Mouse (Mus musculus) cerebellum, postnatal 36 days (tissue): ENCODE results near the gene Nabp1.
A peak's percentile ranks its signal among the peaks of the same experiment; 100 is the strongest.

Source experiments
- DNase-seq, 2 experiments: peaks; one replicate each; pipeline ENCODE4 v3.0.0; 2021 to 2022; ENCODE audit warnings: mixed read lengths in 2 of 2

Gene Nabp1

DNA sequence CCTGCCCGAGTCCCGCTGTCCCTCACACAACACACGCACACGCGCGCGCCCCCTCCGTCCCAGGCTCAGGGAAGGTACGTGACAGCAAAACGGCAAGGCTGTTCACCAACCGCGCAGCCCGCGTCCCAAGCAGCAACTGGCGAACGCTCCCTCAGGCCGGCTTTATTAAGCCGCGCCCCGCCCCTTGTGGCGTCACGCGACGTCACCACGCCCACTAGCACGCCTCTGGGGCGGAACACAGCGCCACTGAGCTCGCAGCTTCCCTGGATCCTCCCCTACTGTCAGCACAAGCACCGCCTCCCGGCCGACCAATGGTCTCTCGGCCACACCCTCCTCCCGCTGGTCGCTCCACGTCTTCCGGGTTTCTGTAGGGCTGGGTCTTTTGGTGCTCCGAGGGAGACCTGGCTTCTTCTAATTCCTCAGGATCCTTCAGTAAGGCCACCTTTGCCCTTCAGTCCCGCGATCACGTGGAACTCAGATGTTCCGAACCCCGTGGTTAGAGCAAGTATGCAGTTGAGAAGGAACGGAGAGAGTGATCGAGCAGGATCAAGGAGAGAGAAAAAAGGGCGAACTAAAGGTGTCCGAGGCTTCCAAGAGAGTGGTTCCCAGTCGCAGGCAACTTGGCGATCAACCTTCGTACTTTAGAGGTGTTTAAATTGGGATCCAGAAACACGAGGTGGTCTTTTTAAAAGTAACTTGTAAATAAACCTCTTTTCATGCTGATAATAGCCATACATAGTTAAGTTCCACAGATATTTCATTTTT lies at the start of gene Nabp1:
TSS of gene Nabp1 (minus strand) at position 164 of the 765 bp plus-strand sequence.
- DNase-seq: peak; percentile 98

DNA sequence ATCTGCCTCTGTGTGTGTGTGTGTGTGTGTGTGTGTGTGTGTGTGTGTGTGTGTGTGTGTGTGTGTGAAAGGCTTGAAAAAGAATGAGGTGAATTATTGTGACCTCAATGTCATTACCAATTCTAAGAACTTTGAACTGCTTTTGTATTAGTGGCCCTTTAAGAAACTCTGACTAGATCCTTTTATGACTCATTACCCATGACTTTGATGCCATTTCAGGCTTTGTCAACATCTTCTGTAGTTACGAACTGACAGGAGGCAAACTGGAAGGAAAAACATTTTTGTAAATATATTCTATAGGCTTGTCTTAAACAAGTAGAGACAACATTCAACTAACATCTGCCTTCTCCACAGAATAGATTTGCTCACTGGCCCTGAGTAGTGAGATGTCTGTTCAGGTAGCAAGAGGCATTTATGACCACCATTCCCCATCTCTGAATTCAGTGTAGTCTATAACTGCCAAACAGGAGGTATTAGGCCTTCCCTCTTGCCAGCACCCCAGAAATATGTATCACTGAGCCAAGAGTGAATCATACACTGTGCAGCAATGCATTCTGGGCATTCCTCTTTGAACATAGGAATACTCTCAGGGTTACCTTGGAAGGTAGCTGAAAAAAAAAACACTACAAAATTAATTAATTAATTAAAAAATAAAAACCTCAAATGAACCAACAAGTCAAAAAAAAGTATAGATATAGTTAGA lies 47.5 kb upstream of the Nabp1 start:
- DNase-seq: no peak

DNA sequence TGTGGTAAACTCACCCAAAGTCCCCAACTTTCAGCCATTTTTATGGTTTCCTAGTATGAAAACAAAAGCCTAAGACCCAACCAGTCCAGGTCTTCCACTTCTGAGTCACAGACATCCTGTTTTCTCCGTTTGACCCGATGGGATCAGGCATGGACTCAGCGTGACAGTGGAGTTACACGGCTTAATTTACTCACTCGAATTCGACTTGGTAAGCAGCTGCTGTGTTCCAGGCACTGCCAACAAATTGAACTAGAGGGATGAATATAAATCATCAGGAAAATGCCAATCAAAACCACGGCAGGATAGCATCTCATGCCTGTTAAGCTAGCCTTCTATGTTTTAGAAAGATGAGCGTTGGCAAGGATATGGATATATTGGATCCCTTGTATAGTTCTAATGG lies 43.4 kb upstream of the Nabp1 start:
- DNase-seq: no peak

DNA sequence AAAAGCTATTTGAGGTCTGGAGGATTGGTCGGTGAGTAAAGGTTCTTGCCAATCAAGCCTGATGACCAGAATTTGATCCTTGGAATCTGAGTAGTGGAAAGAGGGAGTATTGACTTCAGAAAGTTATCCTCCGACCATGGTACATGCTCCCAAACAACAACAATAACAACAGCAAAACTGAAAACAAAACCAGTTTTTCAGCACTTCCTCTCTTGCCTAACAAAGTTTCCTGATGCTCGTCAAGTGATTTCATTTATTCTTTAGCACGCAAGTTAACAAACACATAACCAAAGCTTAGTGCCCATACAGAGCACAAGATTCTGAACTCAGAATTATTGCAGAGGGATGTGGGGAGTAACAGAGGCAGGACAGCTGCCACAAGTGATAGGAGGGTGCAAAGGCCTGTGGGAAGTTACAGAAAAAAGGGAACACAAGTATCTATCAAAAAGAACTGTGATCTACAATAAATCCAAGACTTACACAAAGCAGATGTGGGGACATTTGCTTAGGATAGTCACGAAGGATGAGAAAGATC lies 42.1 kb upstream of the Nabp1 start:
- DNase-seq: no peak

DNA sequence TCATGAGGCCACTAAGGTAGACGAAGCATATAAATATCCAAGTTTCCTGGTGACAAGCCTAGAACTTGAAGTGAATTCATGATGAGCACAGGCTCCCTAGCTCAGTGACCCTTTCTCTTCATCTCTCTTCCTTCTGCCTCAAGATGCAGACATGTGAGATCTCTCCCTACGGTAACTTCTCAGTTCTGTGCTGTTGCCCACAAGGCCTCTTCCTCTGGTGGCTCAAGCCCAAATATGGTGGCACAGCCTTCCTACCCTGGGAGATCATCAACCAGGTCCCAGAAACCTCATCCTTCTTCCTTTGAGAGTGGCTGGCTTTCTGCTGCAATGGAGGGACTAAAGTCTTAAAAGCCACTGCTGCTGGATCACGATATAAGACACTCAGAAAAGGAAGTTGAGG lies 40.9 kb upstream of the Nabp1 start:
- DNase-seq: no peak

DNA sequence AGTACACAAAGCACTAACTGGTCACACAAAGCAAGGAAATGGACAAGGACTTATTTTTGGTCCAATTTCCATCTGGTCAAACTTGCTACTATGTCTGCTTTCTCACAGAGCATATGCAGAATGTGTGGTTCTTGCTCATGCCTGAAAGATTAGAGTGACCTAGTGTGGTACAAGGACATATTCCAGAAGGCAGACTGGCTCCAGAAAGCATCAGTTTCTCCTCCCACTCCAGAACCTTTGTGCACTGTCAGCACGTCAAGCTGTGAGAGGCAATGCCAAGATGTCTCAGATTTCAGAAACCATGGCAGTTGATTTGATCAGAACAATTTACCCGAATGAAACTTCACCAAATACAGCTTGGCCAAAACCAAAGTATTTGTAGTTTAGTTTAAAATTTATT lies 37.4 kb upstream of the Nabp1 start:
- no peak for DNase-seq

DNA sequence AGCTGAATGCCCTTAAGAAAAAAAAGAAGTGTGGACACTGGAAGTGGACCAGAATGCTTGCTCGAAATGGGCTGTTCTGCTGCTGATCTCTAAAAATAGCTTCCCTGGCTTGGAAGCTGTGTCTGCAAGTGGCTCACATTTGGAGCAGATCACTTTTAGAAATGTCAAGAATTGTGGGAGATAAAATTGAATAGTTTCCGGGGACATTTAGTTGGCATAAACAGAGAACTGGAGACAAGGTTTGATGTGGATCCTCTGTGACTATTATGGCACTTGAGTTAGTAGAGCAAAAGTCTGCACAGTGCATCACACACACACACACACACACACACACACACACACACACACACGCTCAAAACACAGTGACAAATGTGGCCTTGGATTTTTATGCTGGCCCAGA lies 36.8 kb upstream of the Nabp1 start:
- no peak for DNase-seq

DNA sequence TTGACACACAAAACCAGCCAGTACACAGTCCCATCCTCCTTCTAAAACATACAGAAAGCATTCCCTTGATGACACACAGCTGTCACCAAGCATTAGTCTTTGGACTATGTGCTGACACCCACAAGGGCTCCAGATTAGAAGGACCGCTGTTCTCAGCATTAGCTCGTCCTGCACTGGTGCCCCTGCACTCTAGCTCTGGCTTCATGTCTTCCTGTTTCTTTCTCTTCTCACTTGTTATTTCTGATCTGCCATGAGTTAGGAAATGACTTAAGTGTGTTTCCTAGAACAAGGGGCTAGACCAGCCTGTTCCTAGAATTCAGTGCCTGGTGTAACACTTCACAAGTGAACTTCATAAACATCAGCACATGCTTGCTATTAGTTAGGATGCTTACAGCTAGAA lies 36.2 kb upstream of the Nabp1 start:
- no peak for DNase-seq

DNA sequence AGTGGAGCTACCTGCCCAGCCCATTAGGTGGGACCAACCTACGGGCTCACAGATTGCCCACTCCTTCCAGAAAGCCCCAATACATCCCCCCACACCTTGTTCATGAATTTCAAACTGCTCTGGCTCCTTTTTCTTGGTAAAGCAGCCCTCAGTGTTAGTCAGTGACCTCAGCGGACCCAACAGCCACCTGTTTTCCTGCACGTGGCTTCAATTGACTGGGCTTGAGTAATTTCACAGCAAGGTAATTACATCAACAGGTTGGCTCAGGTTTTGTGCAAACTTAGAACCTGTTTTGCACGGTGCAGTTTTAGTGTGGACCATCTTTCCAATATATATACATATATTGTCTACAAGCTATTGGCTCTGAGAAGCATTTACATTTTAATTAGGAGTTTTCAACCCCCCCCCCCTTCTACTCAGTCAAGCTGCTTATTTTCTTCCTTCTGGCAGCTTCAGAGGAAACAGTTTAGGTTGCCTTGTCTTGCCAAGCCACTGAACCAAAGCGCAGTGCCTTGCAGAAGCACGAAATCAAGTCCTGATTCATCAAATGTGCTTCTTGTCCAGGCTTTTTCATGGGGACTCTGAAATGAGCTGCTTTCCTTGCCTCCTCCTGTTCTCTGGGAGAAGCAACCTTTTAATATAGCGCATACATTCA lies 35.0 kb upstream of the Nabp1 start:
- DNase-seq: no peak

DNA sequence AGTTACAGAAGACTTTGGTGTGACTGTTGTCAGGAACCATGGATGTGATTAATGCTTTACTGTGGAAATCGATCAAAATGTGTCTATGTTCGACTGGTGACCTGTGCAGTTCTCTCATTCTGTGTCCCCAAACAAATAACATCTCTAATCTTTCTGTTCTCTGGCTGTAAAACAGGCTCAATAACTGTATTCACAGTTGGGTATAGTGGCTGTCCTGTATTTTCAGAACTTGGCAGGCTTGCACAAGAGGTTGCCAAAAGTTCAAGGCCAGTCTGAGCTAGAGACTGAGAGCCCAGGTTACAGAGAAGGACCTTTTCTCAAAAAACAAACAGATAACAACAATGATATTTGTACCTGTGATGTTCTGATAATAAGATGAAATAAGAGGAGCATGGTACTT lies 34.1 kb upstream of the Nabp1 start:
- no peak for DNase-seq

DNA sequence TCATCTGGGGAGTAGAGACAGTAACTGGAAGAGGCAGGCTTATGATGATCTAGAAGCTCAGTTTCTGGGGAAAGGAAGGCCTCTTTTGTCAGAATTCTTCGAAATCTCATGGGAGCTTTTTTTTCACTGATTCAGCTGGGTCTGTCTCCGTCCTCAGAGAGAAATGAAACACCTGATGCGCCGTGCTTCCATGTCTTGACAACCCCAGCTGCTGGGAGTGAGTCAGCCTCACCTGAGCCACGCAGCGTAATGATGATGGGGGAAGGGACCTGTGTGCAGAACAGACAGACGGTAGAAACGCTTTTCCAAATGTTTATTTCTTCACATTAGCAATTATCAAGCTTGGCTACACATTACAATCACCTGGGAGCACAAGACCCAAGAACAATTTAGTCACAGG lies 31.6 kb upstream of the Nabp1 start:
- no peak for DNase-seq

DNA sequence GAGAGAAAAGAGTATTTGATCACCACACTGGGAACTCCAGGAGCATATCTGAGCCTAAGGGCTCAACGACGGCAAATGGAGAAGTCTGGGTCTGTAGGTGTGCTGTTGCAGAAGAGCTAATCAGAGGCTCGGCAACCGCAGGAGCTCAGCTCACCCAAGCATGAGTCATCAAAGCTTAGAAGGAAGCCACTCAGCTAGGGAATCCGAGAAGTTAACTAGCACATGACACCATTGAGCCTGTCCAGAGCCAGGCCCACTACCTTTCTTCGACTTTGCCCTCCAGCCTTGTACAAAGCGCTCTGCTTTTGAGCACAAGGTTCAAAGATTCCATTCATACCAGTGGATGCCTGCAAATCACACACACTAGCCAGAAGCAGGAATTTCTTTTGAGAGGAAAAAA lies 30.9 kb upstream of the Nabp1 start:
- no peak for DNase-seq

DNA sequence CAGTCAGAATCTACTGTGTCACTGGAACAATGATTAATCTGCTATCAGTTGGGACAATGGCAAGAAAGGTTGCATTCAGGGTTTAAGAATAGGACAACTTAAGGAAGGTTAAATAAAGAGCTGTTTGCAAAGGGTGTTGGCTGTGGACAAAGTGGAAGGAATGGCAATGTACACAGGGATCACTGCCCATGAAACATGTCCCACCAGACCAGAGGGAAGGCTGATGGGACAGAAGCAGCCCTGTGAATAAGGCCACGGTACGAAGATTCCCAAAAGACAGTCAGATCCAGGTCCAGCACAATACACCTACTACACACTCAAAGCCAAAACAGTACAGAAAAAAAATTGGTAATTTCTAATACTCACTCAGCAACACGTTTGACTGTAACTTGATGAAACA lies 30.3 kb upstream of the Nabp1 start:
- DNase-seq: no peak

DNA sequence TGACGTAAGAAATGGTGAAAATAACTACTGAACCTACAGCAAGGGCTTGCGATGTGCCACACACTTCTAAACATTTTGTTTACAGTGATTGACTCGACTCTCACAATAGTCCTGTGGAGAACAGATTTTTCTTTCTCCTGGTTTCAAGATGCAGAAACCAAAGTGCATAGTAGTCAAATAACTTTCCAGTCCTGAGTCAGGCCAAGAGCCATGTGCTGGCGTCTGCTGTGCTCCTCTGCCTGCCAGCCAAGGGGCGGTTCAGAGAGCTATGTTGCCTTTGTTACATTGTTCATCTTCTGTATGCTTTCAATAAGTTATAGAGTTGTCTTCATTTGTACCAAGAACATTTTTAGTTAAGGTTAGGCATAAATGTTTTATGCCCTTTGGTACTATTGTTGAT lies 29.2 kb upstream of the Nabp1 start:
- DNase-seq: no peak

DNA sequence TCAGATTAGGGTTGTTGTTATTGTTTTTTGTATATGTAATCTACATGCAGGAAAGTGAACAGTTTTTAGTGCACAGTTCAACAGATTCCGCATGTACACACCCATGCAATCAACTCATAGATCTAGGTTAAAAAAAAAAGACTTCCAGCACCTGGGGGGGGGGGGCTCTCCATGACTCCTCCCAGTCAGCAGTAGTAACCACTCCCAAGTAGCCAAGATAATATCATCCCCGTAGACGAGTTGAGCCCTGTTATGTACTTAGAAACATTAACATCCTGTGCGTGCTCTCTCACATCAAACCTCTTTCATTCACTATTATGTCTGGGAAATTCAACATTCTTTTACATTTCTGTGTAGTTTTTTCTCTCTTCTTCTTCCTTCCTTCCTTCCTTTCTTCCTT lies 28.0 kb upstream of the Nabp1 start:
- no peak for DNase-seq

DNA sequence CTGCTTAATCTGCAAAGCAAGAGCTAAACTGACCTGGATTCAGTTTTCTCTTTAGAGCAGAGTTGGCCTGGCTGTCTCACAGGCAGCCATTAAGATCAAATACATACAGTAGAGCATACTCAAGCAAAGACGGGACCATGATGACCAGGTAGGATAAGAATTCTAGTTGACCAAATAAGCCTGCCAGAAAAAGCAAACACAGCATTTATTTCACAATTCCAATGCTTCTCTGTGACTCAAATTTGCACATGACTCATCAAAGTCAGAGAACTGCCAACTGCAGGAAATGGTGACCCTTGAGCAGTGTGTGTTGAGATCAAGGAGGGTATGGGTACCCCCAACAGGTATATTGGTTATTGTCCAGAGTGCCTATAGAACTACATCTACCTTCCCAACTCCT lies 27.4 kb upstream of the Nabp1 start:
- no peak for DNase-seq

DNA sequence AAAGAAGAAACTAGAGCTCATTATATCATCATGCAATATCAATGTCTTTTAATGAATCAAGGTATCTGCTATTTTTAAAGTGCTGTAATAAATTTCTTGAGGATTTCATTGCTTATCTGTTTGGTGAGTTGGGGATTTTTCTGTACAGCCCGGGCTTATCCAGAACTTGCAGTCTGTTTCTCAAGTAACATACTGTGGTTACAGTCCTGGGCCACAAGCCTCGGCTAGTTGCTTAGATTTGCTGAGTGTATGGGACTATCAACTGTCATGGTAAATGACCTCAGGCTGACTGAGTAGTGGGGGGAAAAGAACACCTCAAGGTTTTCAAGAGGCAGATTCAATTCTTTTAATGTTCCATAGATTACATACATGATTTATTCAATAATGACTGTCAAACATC lies 24.8 kb upstream of the Nabp1 start:
- no peak for DNase-seq

DNA sequence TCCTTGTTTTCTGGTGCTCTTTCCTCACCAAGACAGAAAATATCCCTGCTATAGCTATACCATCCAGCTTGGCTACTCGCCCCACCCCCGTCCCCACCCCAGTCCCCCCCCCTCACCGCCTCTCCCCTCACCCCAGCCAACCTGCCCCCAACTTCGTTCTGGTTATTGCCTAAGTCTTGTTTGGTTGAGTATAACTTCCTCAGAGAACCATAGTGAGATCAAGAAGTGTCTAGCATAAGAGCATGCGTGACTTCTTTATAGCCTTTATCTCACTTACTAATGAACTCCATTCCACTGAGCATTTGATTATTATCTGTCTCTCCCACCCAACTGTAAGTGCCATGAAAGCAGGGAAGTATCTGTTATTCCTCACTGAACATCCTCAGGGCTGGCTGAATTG lies 24.1 kb upstream of the Nabp1 start:
- DNase-seq: no peak

DNA sequence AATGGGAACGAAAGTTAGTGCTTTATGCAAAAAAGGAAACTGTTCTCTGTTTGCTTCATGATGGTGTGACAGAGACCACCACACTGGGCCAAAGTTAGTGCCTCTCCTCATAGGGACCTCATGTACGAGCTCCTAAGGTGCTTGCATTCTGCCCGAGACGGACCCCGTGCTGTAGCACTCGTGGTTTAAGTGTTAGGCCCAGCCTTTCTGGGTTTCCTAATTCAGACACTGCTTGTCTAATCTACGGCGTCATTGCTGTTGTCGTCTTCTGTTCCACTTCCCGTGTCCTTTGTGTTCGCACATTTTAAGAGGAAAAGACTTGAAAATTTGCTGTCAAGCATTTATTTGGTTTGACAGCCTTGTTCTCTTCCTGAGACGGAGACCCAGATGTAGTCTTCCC lies 23.0 kb upstream of the Nabp1 start:
- DNase-seq: no peak

DNA sequence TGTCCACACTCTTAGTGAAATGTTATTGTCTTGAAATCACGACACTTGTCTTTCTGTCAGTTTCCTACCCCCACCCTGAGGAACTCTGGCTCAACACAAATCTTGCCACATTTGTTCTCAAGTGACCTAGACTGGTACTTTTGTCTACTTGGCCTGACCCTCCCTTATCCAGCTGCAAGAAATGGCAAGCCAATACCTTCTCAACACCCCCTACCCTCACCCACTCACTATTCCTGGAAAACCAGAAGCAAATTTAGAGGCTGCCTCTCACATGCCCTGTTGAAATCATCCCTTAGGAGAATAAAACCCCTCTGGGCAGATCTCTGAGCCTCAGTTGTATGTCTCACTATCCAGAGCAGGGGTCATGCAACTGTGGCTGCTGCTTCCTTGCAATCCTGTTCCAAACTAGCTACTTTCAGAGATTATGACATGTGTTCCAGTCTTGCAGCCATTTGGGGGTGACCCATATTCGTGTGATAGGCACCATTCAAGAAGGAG lies 20.4 kb upstream of the Nabp1 start:
- DNase-seq: no peak

DNA sequence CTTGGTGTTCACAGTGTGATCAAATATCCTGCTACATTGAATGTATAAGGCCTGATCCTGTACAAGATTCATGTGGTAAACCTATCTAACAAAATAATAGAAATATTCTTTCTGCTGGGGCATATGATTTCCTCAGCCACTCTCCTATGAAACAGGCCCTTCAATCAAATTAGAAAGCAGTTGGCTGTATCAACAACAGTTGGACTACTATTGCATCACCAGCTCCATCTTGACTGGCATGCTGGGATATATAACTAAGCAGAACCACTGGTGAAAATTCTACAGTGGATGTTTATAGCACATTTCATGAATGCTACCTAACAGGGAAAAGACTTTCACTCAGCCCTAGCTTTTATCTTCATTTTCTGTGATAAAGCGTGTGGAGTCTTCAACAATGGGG lies 17.9 kb upstream of the Nabp1 start:
- no peak for DNase-seq

DNA sequence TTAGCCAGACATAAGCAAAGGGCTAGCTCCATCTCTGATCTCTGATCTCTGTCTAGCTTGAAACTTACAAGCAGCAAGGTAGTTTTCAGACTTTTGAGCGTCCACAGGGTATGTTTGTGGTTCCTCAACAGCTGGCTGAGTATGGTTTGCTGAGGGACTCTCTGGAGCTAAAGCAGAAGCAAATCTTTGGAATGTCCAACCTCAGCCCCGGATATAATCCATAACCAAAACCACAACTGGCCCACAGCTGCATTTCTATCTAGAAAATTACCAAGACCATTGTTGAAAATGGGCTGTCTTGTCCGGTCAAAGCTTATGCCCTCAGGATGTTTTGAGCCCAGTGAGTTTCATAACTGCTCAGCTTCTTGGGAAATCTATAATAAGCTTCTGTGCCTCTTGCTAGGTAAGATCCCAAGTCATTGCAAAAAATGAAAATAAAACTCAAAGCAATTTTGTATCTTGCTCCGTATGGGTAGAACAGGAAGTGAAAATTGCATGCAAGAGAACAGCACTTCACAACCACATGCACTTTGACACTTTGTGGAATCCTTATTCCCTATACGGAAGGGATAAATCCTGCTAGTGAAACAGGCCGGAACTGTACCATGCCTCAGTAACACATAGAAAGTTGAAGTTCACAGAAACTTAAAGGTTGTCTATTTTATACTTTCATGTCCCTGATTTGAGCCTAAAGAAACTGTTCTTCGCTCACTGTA lies 15.5 kb upstream of the Nabp1 start:
- no peak for DNase-seq

DNA sequence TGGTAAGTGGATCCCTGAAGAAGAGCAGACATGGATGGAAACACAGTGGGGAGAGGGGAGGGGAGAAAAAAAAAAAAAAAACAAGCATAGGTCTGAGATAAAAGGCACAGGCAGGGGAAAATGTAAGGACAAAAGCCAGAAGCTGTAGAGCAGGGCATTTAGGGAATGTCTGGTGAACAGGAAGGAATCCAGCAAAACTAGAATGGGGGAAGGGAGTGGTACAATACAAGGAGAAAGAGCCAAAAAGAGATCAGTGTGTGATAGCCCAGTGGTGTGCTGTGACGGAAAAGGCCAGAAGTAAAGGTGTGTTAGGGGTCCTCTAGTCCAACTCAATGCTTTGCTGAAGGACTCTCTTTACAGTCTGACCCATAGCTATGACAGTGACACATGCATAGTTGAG lies 8.1 kb upstream of the Nabp1 start:
- DNase-seq: no peak
